Mouse (Mus musculus) bone marrow, adult 2 months (tissue): ENCODE data around the gene Ccng2.

Experiments
- CTCF ChIP-seq: fragments of 200-500 bp; IDR thresholded peaks from 2 replicates; pipeline ENCODE4 v1.5.1; 2011; ENCODE audit warnings: low read length, control low read depth; ENCODE audit not compliant: control insufficient read depth, insufficient read depth
- POLR2A ChIP-seq: fragments of 200-500 bp; IDR thresholded peaks from 2 replicates; pipeline ENCODE4 v1.6.1; 2011; ENCODE audit warnings: low read depth, mild to moderate bottlenecking, control low read depth, low read length, borderline replicate concordance; ENCODE audit not compliant: control insufficient read depth

GRCm38 (mm10) chr5:93290282-93290681, 23.2 kb downstream of the Ccng2 start:
- TF ChIP-seq CTCF, result no peak
- TF ChIP-seq POLR2A, result no peak
